Mouse (Mus musculus): ENCODE measurements around the gene Tnr. TPM values are rescaled to one million over a fixed set of nuclear protein-coding genes. Genes with fewer than 3 reads are reported as not detected.

The Tnr gene
- total and polyA plus RNA-seq, 3 experiments, result 0.01 TPM; not detected in 2

GRCm38 (mm10) chr1:159803711-159804110, 280.1 kb downstream of the Tnr start:
- Histone ChIP-seq H3K9me3 (replicated peaks; ENCODE audit: insufficient read depth, low read length) (no peaks in the 10 kb centered on the region), H3K4me1 (ENCODE audit: control insufficient read depth in 1 of 2, insufficient read depth in 2 of 2, low read length in 2 of 2) (no peaks in the 10 kb centered on the region), H3K36me3 (ENCODE audit: control insufficient read depth in 1 of 2, insufficient read depth in 2 of 2, low read length in 2 of 2) (no peaks in the 10 kb centered on the region), H3K79me2 (ENCODE audit: control insufficient read depth, insufficient read depth, low read length, poor library complexity) (no peaks in the 10 kb centered on the region), H3K9ac (ENCODE audit: control insufficient read depth, low read depth, low read length, poor library complexity, severe bottlenecking) (no peak overlapping the region), H3K4me3 (ENCODE audit: control insufficient read depth in 1 of 2, insufficient read depth in 1 of 2, low read depth in 2 of 2, low read length in 2 of 2) (no peak overlapping the region), H3K27me3 (ENCODE audit: control insufficient read depth in 1 of 2, insufficient read depth in 2 of 2, low read length in 2 of 2) (no peaks in the 10 kb centered on the region), H3K27ac (ENCODE audit: control insufficient read depth, low read depth, low read length) (no peak overlapping the region)
- TF ChIP-seq ZKSCAN1 (IDR thresholded peaks at IDR 0.05; ENCODE audit: low read depth, low read length) (no peak), MYB (IDR thresholded peaks at IDR 0.05; ENCODE audit: low read depth, low read length) (no peak), UBTF (IDR thresholded peaks at IDR 0.05; ENCODE audit: borderline replicate concordance, insufficient read depth, low read depth, low read length) (no peak), ELF1 (IDR thresholded peaks at IDR 0.05; ENCODE audit: low read depth, low read length) (no peak), MAZ (IDR thresholded peaks at IDR 0.05; ENCODE audit: low read depth, low read length) (no peak), RCOR1 (IDR thresholded peaks at IDR 0.05; ENCODE audit: low read depth, low read length) (no peak), TAL1 (IDR thresholded peaks at IDR 0.05; ENCODE audit: low read length) (no peak), SMC3 (IDR thresholded peaks at IDR 0.05; ENCODE audit: low read depth, low read length) (no peak), JUND (IDR thresholded peaks at IDR 0.05; ENCODE audit: low read depth, low read length) (no peak), CHD2 (IDR thresholded peaks at IDR 0.05; ENCODE audit: low read length) (no peak), CHD1 (IDR thresholded peaks at IDR 0.05; ENCODE audit: low read depth, low read length) (no peak), MAX (IDR thresholded peaks at IDR 0.05; ENCODE audit: low read length) (no peak)
- DNase-seq (ENCODE audit: low read depth, low spot score), result no peak

GRCm38 (mm10) chr1:159809493-159809892, 285.9 kb downstream of the Tnr start:
- DNase-seq (ENCODE audit: low read depth, low spot score), result no peak
- TF ChIP-seq JUND (IDR thresholded peaks at IDR 0.05; ENCODE audit: low read depth, low read length), result no peak
- TF ChIP-seq E2F4 (IDR thresholded peaks at IDR 0.05; ENCODE audit: borderline replicate concordance, low read depth, low read length), result no peak
- no peak for TF ChIP-seq TAL1 (IDR thresholded peaks at IDR 0.05; ENCODE audit: low read length)
- TF ChIP-seq MAX (IDR thresholded peaks at IDR 0.05; ENCODE audit: low read length), result no peak
- TF ChIP-seq HCFC1 (IDR thresholded peaks at IDR 0.05; ENCODE audit: low read depth, low read length), result no peak
- no peak for TF ChIP-seq GABPA (IDR thresholded peaks at IDR 0.05; ENCODE audit: low read depth, low read length)
- TF ChIP-seq TBP (IDR thresholded peaks at IDR 0.05; ENCODE audit: low read depth, low read length), result no peak
- no peak for TF ChIP-seq NRF1 (IDR thresholded peaks at IDR 0.05; ENCODE audit: insufficient read depth, low read depth, low read length, poor library complexity, severe bottlenecking)
- no peak overlapping the region for H3K9ac ChIP-seq (ENCODE audit: control insufficient read depth, low read depth, low read length, poor library complexity, severe bottlenecking)

More at GRCm38 (mm10) chr1:159809493-159809892, 285.9 kb downstream of the Tnr start:
- Histone ChIP-seq H3K27ac (ENCODE audit: control insufficient read depth, low read depth, low read length) (no peak overlapping the region), H3K27me3 (ENCODE audit: control insufficient read depth in 1 of 2, insufficient read depth in 2 of 2, low read length in 2 of 2) (no peaks in the 10 kb centered on the region), H3K4me1 (ENCODE audit: control insufficient read depth in 1 of 2, insufficient read depth in 2 of 2, low read length in 2 of 2) (no peaks in the 10 kb centered on the region), H3K36me3 (ENCODE audit: control insufficient read depth in 1 of 2, insufficient read depth in 2 of 2, low read length in 2 of 2) (no peaks in the 10 kb centered on the region), H3K9me3 (replicated peaks; ENCODE audit: insufficient read depth, low read length) (no peaks in the 10 kb centered on the region), H3K79me2 (ENCODE audit: control insufficient read depth, insufficient read depth, low read length, poor library complexity) (no peaks in the 10 kb centered on the region), H3K4me3 (ENCODE audit: control insufficient read depth in 1 of 2, insufficient read depth in 1 of 2, low read depth in 2 of 2, low read length in 2 of 2) (no peak overlapping the region)
